Mouse (Mus musculus) limb, embryonic 11.5 days (tissue): ENCODE data around the gene Snw1. TPM values are rescaled to one million over a fixed set of nuclear protein-coding genes. Genes with fewer than 3 reads are reported as not detected.

ENCODE experiments used
- ATAC-seq: fragments of 200-750 bp; cut with Nextera tagmentation; 2 replicates; pipeline ENCODE4 v1.8.0; 2017; ENCODE audit warnings: low read depth; ENCODE audit not compliant: insufficient number of reproducible peaks, low FRiP score, low TSS enrichment
- DNase-seq: peaks from one replicate; pipeline ENCODE4 v3.0.0-alpha.2; 2015; ENCODE audit warnings: low spot score
- H3K27ac ChIP-seq: fragments of 300-500 bp; sonication (generic); replicated peaks from 2 replicates; pipeline ENCODE4 v1.5.1; 2014; ENCODE audit warnings: low read depth, mild to moderate bottlenecking, low read length
- H3K27me3 ChIP-seq: fragments of 300-500 bp; sonication (generic); 2 replicates; pipeline ENCODE4 v1.6.1; 2014; ENCODE audit warnings: mild to moderate bottlenecking, low read length, mixed read lengths; ENCODE audit not compliant: control insufficient read depth, insufficient read depth
- H3K36me3 ChIP-seq: fragments of 300-500 bp; sonication (generic); 2 replicates; pipeline ENCODE4 v1.6.1; 2014; ENCODE audit warnings: mild to moderate bottlenecking, low read length, moderate library complexity, mixed read lengths; ENCODE audit not compliant: control insufficient read depth, insufficient read depth
- H3K4me1 ChIP-seq: fragments of 300-500 bp; sonication (generic); 2 replicates; pipeline ENCODE4 v1.6.1; 2014; ENCODE audit warnings: low read length, mixed read lengths; ENCODE audit not compliant: control insufficient read depth, insufficient read depth
- H3K4me2 ChIP-seq: fragments of 300-500 bp; sonication (generic); 2 replicates; pipeline ENCODE4 v1.6.1; 2014; ENCODE audit warnings: low read depth, mild to moderate bottlenecking, moderate library complexity; ENCODE audit not compliant: severe bottlenecking
- H3K4me3 ChIP-seq: fragments of 300-500 bp; sonication (generic); 2 replicates; pipeline ENCODE4 v1.5.1; 2014; ENCODE audit warnings: low read depth, low read length
- H3K9ac ChIP-seq: fragments of 300-500 bp; sonication (generic); 2 replicates; pipeline ENCODE4 v1.6.1; 2014; ENCODE audit warnings: mild to moderate bottlenecking, low read length
- H3K9me3 ChIP-seq: fragments of 300-500 bp; sonication (generic); 2 replicates; pipeline ENCODE4 v1.6.1; 2016; ENCODE audit warnings: low read length; ENCODE audit not compliant: control insufficient read depth
- WGBS: fragments of 180-500 bp; shearing (Covaris S2); extraction: QIAGEN DNeasy Blood & Tissue Kit; methylation state at CpG from one replicate; pipeline ENCODE4 v1.1.7; 2014; 5-methylcytosine and 5-hydroxymethylcytosine counted together
- microRNA-seq: library from miRNA; unstranded; fragments of <30 nt; microRNA quantifications from one replicate; pipeline ENCODE4, GENCODE M21; 2016
- polyA plus RNA-seq: library from polyadenylated mRNA; unstranded; fragments of >200 nt; fragmentation: Nextera tagmentation; extraction: Ambion mirVana; gene quantifications from 2 replicates; pipeline ENCODE4 v1.2.1, GENCODE M21; 2014

Snw1 gene
- polyA plus RNA-seq, 1 experiment from 2014 or later: 169 TPM

DNA sequence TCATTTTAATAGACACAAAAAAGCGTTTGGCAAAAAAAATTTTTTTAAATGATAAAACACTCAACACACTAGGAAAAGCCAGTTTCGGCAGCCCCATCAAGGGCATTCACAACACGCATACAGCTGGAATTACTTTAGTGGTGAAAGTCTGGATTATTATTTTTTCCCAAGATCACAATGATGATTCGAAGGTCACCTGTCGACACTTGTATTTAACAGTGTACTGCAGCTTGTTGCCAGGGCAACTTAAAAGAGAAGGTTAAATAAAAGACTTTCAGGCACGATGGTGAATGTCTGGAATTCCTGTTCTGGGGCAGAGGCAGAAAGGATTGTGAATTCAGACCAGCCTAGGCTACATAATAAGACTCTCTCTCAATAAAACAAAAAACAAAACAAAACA is 70.2 kb downstream of the Snw1 start:
- 60% methylated on average over 6 of the region's 6 CpGs for WGBS
- Histone ChIP-seq H3K4me1 (no peaks in the 10 kb centered on the region), H3K9ac (no peak overlapping the region), H3K4me2 (no peak overlapping the region), H3K27ac (no peak overlapping the region), H3K9me3 (no peaks in the 10 kb centered on the region), H3K4me3 (no peak overlapping the region), H3K27me3 (no peaks in the 10 kb centered on the region), H3K36me3 (no peaks in the 10 kb centered on the region)
- 0 out of 2 replicates have a peak, but pooled peaks have one; percentile 21 for ATAC-seq
- DNase-seq: no peak

DNA sequence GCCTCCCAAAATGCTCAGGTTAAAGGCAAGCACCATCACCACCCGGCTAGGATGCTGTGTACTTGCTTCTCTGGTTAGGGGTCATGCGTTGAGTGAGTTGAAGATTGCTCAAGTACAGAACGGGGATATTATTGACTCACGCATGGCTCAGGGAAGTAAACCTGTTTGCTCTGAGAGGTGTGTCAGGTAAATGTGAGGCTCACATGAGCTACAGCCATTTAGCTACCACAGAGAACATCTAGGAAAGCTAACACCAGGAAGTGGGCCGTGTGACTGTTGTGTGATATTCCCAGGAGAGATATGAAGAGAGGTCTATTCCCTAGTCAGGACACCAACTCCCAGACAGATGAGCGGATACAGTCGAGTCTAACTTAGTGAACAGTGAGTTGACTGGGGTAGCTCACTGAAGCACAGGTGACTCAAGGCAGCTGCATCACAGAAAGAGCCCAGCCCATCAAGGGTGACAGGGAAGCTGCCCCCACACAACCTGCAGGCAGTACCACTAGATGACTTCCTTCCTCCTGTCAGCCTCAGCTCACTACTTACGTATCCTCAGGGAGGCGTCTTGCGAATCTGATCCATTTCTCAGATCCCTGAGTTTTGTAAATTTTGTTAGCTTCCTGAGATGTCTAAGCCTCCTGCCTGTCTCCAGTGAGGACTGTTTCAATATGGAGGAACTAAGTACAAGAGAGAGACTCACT is 72.8 kb downstream of the Snw1 start:
- H3K4me3 ChIP-seq: no peak overlapping the region
- no peak overlapping the region for H3K27ac ChIP-seq
- DNase-seq (no peak), ATAC-seq (no peak)
- H3K4me2 ChIP-seq: no peak overlapping the region
- H3K4me1 ChIP-seq: no peaks in the 10 kb centered on the region
- no peaks in the 10 kb centered on the region for H3K27me3 ChIP-seq
- no peak overlapping the region for H3K9ac ChIP-seq
- H3K36me3 ChIP-seq: no peaks in the 10 kb centered on the region
- no peaks in the 10 kb centered on the region for H3K9me3 ChIP-seq
- 90% methylated on average over 10 of the region's 10 CpGs for WGBS

Small RNA genes within 50 kb of the gene (microRNA-seq; reads per million reads assigned to microRNA genes)
- 22.3 reads per million, percentile 30 among the genes with 10 or more reads in this experiment for gene Mir3068

Other genes with a start within 250 kb of the Snw1 start
- 0.71 and 1.2 TPM in 2 replicates for gene Noxred1, start 233.5 kb downstream of the Snw1 start, polyA plus RNA-seq
- 55.2 and 57.8 TPM in 2 replicates for gene Vipas39, start 206.0 kb downstream of the Snw1 start, polyA plus RNA-seq
- gene Ahsa1, start 205.8 kb downstream of the Snw1 start, polyA plus RNA-seq: 266 and 267 TPM in 2 replicates
- 1.1 and 1.6 TPM in 2 replicates for gene Ism2, start 172.6 kb downstream of the Snw1 start, polyA plus RNA-seq
- gene Sptlc2, start 83.9 kb downstream of the Snw1 start, polyA plus RNA-seq: 53.9 and 63.4 TPM in 2 replicates
- gene Slirp, start 28.4 kb downstream of the Snw1 start, polyA plus RNA-seq: 318 and 345 TPM in 2 replicates
- 64.3 and 70.1 TPM in 2 replicates for gene Alkbh1, start 28.3 kb downstream of the Snw1 start, polyA plus RNA-seq
- not detected in 2 replicates for gene Gm5788, start 22.4 kb upstream of the Snw1 start, polyA plus RNA-seq
- not detected in 2 replicates for gene Gm8300, start 42.0 kb upstream of the Snw1 start, polyA plus RNA-seq
- gene Oog1, start 130.4 kb upstream of the Snw1 start, polyA plus RNA-seq: not detected in 2 replicates
- not detected in 2 replicates for gene Gm4027, start 146.6 kb upstream of the Snw1 start, polyA plus RNA-seq
- gene Gm16381, start 172.3 kb upstream of the Snw1 start, polyA plus RNA-seq: not detected in 2 replicates